ENCODE assay signal across 30 mouse cellular contexts in genomic region chr7:141288042-141288441, GRCm38 (mm10). TPM values are rescaled to one million over a fixed set of nuclear protein-coding genes. Genes with fewer than 3 reads are reported as not detected.
"Had no signal": no experiment of that assay in that cellular context is flagged by ENCODE, and none has a peak within 500 bp of the region (broad histone marks: within the 10 kb centered on the region; RNA-seq: fewer than 3 reads in every experiment).

No protein-coding gene starts in this region.

- H3K4me3 ChIP-seq: embryonic facial prominence, embryonic 10.5 days; embryonic facial prominence, embryonic 12.5 days; embryonic facial prominence, embryonic 13.5 days; embryonic facial prominence, embryonic 15.5 days; erythroblast, embryonic 14.5 days; forebrain, embryonic 10.5 days; forebrain, embryonic 12.5 days; forebrain, embryonic 13.5 days; forebrain, embryonic 15.5 days; gastrocnemius, adult 2 months; heart, adult 2 months had no signal

- H3K27ac ChIP-seq: embryonic facial prominence, embryonic 10.5 days; embryonic facial prominence, embryonic 12.5 days; embryonic facial prominence, embryonic 13.5 days; embryonic facial prominence, embryonic 15.5 days; forebrain, embryonic 10.5 days; forebrain, embryonic 12.5 days; forebrain, embryonic 13.5 days; forebrain, embryonic 15.5 days; gastrocnemius, adult 2 months; heart, adult 2 months had no signal

- H3K36me3 ChIP-seq: embryonic facial prominence, embryonic 10.5 days; embryonic facial prominence, embryonic 12.5 days; embryonic facial prominence, embryonic 13.5 days; embryonic facial prominence, embryonic 15.5 days; forebrain, embryonic 10.5 days; forebrain, embryonic 12.5 days; forebrain, embryonic 15.5 days had no signal

- H3K9me3 ChIP-seq: embryonic facial prominence, embryonic 10.5 days; embryonic facial prominence, embryonic 12.5 days; embryonic facial prominence, embryonic 13.5 days; embryonic facial prominence, embryonic 15.5 days; forebrain, embryonic 10.5 days; forebrain, embryonic 12.5 days; forebrain, embryonic 13.5 days; forebrain, embryonic 15.5 days had no signal

- DNase-seq: cerebellum, adult 9-11 months; cerebellum, postnatal 10 days; cerebellum, postnatal 14 days; cerebellum, postnatal 25 days; cerebellum, postnatal 36 days; embryo, embryonic 11 days; forebrain, postnatal 0 days; gastrocnemius, adult 2 months; gastrocnemius, postnatal 10 days; gastrocnemius, postnatal 14 days; gastrocnemius, postnatal 25 days; gastrocnemius, postnatal 36 days; heart, adult 11 months; heart, adult 18-20 months; heart, adult 2 months had no signal

- H3K9ac ChIP-seq: embryonic facial prominence, embryonic 12.5 days; embryonic facial prominence, embryonic 13.5 days; embryonic facial prominence, embryonic 15.5 days; forebrain, embryonic 12.5 days; forebrain, embryonic 13.5 days; forebrain, embryonic 15.5 days; forebrain, postnatal 0 days had no signal

RNA-seq across cellular contexts. Expression of gene Drd4, which starts 3.8 kb away (rescaled TPM):
- polyA plus RNA-seq: erythroblast, embryonic 14.5 days had no signal

RNA-seq across cellular contexts. Expression of gene Sct, which starts 9.1 kb away (rescaled TPM):
- polyA plus RNA-seq: erythroblast, embryonic 14.5 days; heart, adult 2 months had no signal

RNA-seq across cellular contexts. Expression of gene Cdhr5, which starts 11.5 kb away (rescaled TPM):
- polyA plus RNA-seq: cortical plate, adult 2 months; embryonic facial prominence, embryonic 11.5 days; embryonic facial prominence, embryonic 12.5 days; embryonic facial prominence, embryonic 13.5 days; erythroblast, embryonic 14.5 days; forebrain, embryonic 10.5 days; forebrain, embryonic 11.5 days; forebrain, embryonic 12.5 days; forebrain, embryonic 13.5 days; forebrain, embryonic 14.5 days; forebrain, embryonic 15.5 days; forebrain, embryonic 16.5 days; forebrain, postnatal 0 days; frontal cortex, adult 2 months; heart, adult 2 months had no signal
